In the genomic region with DNA sequence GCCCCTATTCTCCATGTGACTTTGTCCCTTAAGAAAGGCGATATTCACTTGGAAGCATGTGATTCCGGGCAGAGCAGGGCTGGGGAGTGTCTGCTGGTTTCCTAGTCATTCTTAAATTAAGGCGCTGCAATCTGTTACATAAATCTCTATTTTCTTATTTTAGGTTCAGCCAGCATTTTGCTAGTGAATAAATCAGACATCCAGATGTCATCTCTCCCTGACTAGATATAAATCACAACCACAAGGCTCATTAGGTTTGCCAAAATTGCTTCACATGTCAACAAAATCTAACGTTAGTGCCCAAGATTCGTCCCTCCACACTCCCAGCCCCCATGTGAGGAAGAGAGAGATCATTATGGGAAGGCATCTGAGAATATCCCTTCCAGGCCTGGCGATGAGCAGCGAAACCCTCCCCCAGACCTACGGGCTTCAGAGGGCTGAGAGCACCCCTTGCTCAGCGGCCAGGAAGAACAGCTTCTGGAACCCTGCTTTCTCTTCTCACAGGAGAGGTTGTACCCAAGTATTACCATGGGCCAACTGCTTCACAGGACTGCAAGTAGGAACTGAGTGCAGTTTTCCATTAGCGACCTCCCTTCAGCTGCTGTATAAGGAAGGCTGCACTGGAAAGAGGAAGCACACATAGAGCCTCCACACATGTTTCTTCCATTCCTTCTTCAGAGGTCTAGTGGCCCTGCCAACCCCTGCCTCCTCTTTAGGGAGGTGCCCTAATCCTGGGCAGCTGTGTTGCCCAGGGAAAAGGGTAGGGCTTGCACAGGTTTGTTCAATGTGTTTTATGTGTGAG, we compare ENCODE assay signal across 14 mouse cellular contexts.
DNase-seq lines count a peak whose midpoint lies in the region; TF ChIP-seq lines count a peak whose summit lies in the region.
"Had no signal": no experiment of that assay in that cellular context is flagged by ENCODE, and none has a peak within 500 bp of the region (broad histone marks: within the 10 kb centered on the region; RNA-seq: fewer than 3 reads in every experiment).

No protein-coding gene starts in this region.

- H3K4me3 ChIP-seq in cortical plate, adult 2 months (ENCODE audit: insufficient read depth, low read length) = no peak overlapping the region
- H3K4me3 ChIP-seq: heart, adult 2 months had no signal

- intact Hi-C loops in heart, postnatal 25 days (cut with DNase I) = no loop called here

- no peak for TF ChIP-seq POLR2A in cortical plate, adult 2 months (IDR thresholded peaks at IDR 0.05; ENCODE audit: extremely low read depth, insufficient read depth, low read length)

- DNase-seq in heart, adult 11 months = peak; percentile 76
- no peak for DNase-seq in heart, postnatal 25 days (ENCODE audit: low spot score)
- DNase-seq in MN1 (ENCODE audit: low spot score) = peak; percentile 49
- DNase-seq in lung, postnatal 25 days (ENCODE audit: low spot score) = peak; percentile 32
- no peak for DNase-seq in adrenal gland, adult 8-10 months
- no peak for DNase-seq in adrenal gland, adult 2 months
- DNase-seq in cerebellum, adult 9-11 months = no peak
- DNase-seq: cerebellum, postnatal 10 days; heart, adult 2 months; heart, postnatal 4 days; kidney, adult 2 months; liver, postnatal 0 days; thymus, postnatal 25 days had no signal

- peak overlapping the region; percentile 81 for H3K27ac ChIP-seq in cortical plate, adult 2 months (ENCODE audit: insufficient read depth, low read length)
- H3K27ac ChIP-seq: heart, adult 2 months had no signal

- H3K4me1 ChIP-seq in cortical plate, adult 2 months (ENCODE audit: control insufficient read depth, insufficient read depth, low read length) = peaks cover 9% of the 10 kb centered on the region

- TF ChIP-seq CTCF in cortical plate, adult 2 months (IDR thresholded peaks at IDR 0.05; ENCODE audit: extremely low read depth, insufficient read depth, low read length) = no peak

Comparison
In these comparisons a context has a peak if more than half of its experiments do, and no peak if none do; other contexts are left out.
1. DNase-seq: peak in heart, adult 11 months (single experiment), MN1 (single experiment) and lung, postnatal 25 days (single experiment); none in heart, postnatal 25 days (single experiment), adrenal gland, adult 8-10 months (single experiment), adrenal gland, adult 2 months (single experiment) and cerebellum, adult 9-11 months (single experiment).